Mouse (Mus musculus): ENCODE measurements around the gene Lin7c. TPM values are rescaled to one million over a fixed set of nuclear protein-coding genes. Genes with fewer than 3 reads are reported as not detected.

Lin7c gene
- polyA plus RNA-seq, 2 experiments from 2014 or later = 53.8 to 62.3 TPM

GRCm38 (mm10) chr2:109917496-109918413 lies 27.1 kb downstream of the Lin7c start, which contains the start of gene Lgr4:
TSS of gene Lgr4 (plus strand) at chr2:109917647.
- ATAC-seq = peak; percentile 94

DNA sequence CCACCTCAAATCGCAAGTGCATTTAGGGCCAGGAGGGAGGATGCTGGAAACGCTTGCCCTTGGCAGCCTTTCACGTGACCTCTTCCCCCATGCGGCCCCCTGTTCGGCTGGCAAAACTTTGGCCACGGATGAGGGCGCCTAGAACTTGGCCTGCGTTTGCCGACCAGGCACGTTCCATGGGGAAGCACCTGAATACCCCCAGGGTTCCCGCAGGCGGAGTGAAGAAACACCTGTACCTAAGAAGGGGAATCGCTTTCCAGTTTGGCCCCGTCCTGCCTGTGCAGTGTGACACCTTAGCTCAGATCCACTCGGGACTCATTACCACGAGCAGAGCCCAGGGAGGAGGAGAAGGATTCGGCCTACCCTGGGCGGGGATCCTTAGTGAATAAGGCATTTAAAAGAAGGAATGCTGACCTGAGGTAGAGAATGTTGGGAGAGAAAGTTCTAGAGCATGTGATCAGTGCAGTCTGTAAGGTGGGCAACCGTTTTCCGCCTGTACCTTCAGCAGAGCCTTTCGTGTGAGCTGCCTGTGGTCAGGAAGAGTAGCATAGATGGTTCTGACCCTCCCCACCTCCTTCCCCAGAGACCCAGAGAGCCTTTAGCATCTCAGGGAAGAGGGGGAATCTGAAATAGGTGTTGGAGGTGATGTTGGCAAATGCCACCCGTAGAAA lies 28.1 kb downstream of the Lin7c start:
- ATAC-seq = no peak

GRCm38 (mm10) chr2:109920471-109920870 lies 29.8 kb downstream of the Lin7c start:
- ATAC-seq = no peak

GRCm38 (mm10) chr2:109921298-109922035 lies 30.8 kb downstream of the Lin7c start:
- ATAC-seq = no peak

- ATAC-seq = no peak
Observed at GRCm38 (mm10) chr2:109922306-109922705, 31.7 kb downstream of the Lin7c start.

DNA sequence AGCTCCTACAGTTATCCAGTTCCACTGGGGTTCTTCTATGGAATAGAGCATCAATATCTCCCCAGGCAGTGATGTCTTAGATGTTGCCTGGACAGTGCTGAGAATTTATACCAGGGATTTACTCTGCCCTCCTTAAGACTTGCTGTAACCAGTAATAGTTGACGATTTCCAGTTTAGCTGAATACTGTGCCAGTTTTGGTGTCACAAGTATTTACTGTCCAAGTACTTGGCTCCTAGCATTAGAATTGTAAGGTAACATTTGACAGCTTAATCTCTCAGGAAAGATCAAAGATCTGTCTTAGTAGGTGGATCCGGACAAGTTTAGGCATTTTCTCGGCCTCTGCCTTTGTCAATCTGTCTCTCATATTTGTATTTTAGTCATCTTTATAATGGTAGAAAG lies 32.4 kb downstream of the Lin7c start:
- no peak for ATAC-seq

DNA sequence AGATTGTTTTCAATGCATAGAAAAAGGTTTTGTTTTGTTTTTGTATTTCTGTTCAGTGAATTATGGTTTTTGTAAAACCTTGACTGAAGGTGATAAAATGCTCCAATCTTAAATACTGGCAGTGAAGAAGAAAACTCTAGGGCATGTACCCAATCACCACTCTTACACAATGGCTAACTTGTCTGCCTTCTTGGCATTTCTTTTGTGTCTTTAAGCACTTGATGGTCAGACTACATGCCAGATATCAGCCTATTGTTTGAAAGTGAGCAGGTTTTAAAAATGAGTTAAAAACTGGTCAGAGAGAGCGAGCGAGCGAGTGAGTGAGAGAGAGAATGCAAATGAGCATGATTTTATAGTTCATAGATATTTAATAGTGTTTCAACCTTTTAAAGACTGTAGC lies 33.3 kb downstream of the Lin7c start:
- ATAC-seq = no peak

- no peak for ATAC-seq
Observed at GRCm38 (mm10) chr2:109926984-109927383, 36.3 kb downstream of the Lin7c start.

- ATAC-seq = no peak
Observed at GRCm38 (mm10) chr2:109927446-109927845, 36.8 kb downstream of the Lin7c start.

DNA sequence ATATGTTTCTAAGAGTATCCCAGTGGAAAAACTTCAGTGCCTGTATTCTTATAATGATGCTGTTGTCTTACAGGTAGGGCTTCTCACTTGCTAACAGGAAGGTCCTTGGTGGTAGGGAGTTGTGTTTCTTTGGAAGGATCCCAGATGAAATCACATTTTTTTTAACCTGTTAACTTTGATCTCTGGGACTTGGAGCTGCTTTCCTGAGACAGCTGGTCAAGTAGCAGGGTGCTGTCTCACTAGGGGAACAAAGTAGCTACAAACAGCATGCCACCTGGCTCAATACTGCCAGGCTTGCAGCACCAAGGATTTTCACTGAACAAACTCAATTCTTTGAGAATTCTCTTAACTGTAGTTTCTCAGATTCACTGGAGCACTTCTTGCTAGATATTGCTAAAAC lies 37.2 kb downstream of the Lin7c start:
- no peak for ATAC-seq

- no peak for ATAC-seq
Observed at GRCm38 (mm10) chr2:109928791-109929190, 38.1 kb downstream of the Lin7c start.

DNA sequence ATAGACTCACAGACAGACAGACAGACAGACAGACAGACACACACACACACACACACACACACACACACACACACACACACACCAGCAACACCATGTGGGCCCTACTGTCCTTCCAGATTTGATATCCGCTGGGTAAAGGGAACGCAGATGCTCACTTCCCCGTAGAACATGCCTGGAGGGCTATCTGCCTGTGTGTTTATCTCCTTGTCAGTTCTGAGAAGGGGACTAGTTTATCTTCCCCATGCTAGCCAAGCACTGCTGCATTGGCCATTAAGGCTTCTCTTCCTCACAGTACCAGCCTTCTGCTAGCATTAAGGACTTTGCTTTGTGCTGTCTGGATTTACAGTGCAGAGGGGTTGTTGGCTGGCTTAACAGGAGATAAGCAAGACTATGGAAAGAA lies 38.6 kb downstream of the Lin7c start:
- no peak for ATAC-seq

DNA sequence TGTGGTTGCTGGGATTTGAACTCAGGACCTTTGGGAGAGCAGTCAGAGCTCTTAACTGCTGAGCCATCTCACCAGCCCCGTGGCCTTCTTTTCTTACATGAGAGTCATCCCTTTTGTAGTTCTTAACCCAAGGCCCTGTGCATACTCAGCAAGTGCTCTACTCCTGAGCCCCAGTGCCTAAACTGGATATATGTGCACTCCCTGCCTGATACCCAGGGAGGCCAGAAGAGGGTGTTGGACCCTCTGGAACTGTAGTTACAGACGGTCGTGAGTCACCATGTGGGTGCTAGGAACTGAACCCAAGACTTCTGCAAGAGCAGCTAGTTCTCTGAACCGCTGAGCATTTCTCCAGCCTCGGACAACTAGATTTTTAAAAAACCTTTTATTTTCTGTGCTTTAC lies 39.7 kb downstream of the Lin7c start:
- ATAC-seq = no peak

DNA sequence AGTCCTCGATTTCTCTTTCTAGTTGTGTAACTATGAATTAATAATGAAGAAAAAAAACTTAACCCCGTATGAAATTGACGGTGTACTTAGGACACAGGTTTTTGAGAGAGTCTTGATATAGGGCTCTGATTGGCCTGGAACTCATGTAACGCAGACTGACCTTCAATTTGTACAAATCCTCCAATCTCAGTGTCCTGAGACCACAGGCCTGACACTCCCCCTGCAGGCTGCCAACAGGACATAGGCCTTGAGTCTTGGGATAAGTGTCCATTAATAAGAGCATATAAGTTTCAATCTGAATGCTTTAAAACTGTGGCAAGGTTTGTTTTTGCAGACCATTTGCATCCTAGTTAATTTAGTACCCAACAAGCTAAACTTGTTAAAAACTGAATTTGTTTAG lies 40.1 kb downstream of the Lin7c start:
- ATAC-seq = no peak

- no peak for ATAC-seq
Observed at GRCm38 (mm10) chr2:109931978-109932780, 41.5 kb downstream of the Lin7c start.

DNA sequence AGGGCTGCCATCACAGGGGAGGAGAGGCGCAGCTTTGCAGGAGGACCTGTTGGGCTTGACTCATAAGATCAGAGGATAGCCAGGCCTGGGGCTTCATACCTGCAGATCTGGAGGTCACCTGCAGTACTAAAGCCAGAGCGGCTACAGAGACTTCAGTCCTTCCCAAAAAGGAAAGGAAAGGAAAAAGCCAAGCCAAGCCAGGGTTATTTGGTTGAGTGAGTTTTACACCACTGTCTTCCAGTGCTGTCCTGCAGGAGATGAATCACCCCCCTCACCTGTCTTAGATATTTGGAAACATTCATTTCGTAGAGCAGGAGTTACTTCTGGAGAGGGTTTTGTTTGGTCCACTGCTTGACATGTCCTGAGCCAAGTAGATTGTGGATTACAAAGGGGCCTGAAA lies 42.5 kb downstream of the Lin7c start:
- no peak for ATAC-seq

- no peak for ATAC-seq
Observed at GRCm38 (mm10) chr2:109934086-109934485, 43.4 kb downstream of the Lin7c start.

- no peak for ATAC-seq
Observed at GRCm38 (mm10) chr2:109935194-109935593, 44.5 kb downstream of the Lin7c start.

- ATAC-seq = no peak
Observed at GRCm38 (mm10) chr2:109935754-109936409, 45.2 kb downstream of the Lin7c start.

- ATAC-seq = no peak
Observed at GRCm38 (mm10) chr2:109936410-109936755, 45.7 kb downstream of the Lin7c start.

- no peak for ATAC-seq
Observed at GRCm38 (mm10) chr2:109941973-109942444, 51.4 kb downstream of the Lin7c start.

Measured in activated CD4-positive, CD25-positive, alpha-beta regulatory T cell, adult 4 months (primary cell).